31 mouse cellular contexts compared by ENCODE assay signal in genomic region chr5:39613534-39613933, GRCm38 (mm10).
"Had no signal": no experiment of that assay in that cellular context is flagged by ENCODE, and none has a peak within 500 bp of the region (broad histone marks: within the 10 kb centered on the region; RNA-seq: fewer than 3 reads in every experiment).

No protein-coding gene starts in this region.

- H3K4me2 ChIP-seq: limb, embryonic 12.5 days; limb, embryonic 13.5 days; limb, embryonic 15.5 days; liver, embryonic 11.5 days; liver, embryonic 12.5 days; liver, embryonic 13.5 days; liver, embryonic 15.5 days; lung, embryonic 14.5 days; lung, embryonic 15.5 days; midbrain, embryonic 12.5 days; midbrain, embryonic 13.5 days; midbrain, embryonic 15.5 days; neural tube, embryonic 12.5 days had no signal

- H3K27me3 ChIP-seq: limb, embryonic 12.5 days; limb, embryonic 13.5 days; limb, embryonic 15.5 days; liver, embryonic 12.5 days; liver, embryonic 13.5 days; liver, embryonic 15.5 days; lung, embryonic 15.5 days; megakaryocyte, embryonic 14.5 days; midbrain, embryonic 12.5 days; midbrain, embryonic 13.5 days; midbrain, embryonic 15.5 days; neural tube, embryonic 12.5 days had no signal

- H3K4me3 ChIP-seq: limb, embryonic 10.5 days; limb, embryonic 12.5 days; limb, embryonic 13.5 days; limb, embryonic 15.5 days; liver, embryonic 12.5 days; liver, embryonic 13.5 days; liver, embryonic 15.5 days; lung, embryonic 15.5 days; megakaryocyte, embryonic 14.5 days; midbrain, embryonic 10.5 days; midbrain, embryonic 12.5 days; midbrain, embryonic 13.5 days; midbrain, embryonic 15.5 days; myocyte; neural tube, embryonic 12.5 days had no signal

- H3K9me3 ChIP-seq: limb, embryonic 10.5 days; limb, embryonic 12.5 days; limb, embryonic 13.5 days; limb, embryonic 15.5 days; liver, embryonic 12.5 days; liver, embryonic 13.5 days; liver, embryonic 15.5 days; lung, embryonic 15.5 days; midbrain, embryonic 10.5 days; midbrain, embryonic 12.5 days; midbrain, embryonic 13.5 days; midbrain, embryonic 15.5 days; neural tube, embryonic 12.5 days had no signal

- H3K9ac ChIP-seq: limb, embryonic 12.5 days; limb, embryonic 13.5 days; limb, embryonic 15.5 days; liver, embryonic 12.5 days; liver, embryonic 13.5 days; liver, embryonic 14.5 days; liver, embryonic 15.5 days; liver, postnatal 0 days; lung, embryonic 14.5 days; lung, embryonic 15.5 days; midbrain, embryonic 12.5 days; midbrain, embryonic 13.5 days; midbrain, embryonic 15.5 days; neural tube, embryonic 12.5 days had no signal

- H3K4me1 ChIP-seq: limb, embryonic 10.5 days; limb, embryonic 12.5 days; limb, embryonic 13.5 days; limb, embryonic 15.5 days; liver, embryonic 12.5 days; liver, embryonic 13.5 days; liver, embryonic 15.5 days; lung, embryonic 15.5 days; megakaryocyte, embryonic 14.5 days; midbrain, embryonic 10.5 days; midbrain, embryonic 12.5 days; midbrain, embryonic 13.5 days; midbrain, embryonic 15.5 days; neural tube, embryonic 12.5 days had no signal

- ATAC-seq: liver, embryonic 12.5 days; liver, postnatal 0 days; lung, postnatal 0 days; midbrain, embryonic 13.5 days; midbrain, embryonic 15.5 days; midbrain, embryonic 16.5 days had no signal

- DNase-seq: left cerebral cortex, postnatal 4 days; liver; liver, embryonic 13.5 days; liver, postnatal 0 days; lung, adult 18-20 months; lung, adult 2 months; lung, embryonic 14.5 days; lung, postnatal 10 days; lung, postnatal 14 days; lung, postnatal 36 days; lung, postnatal 4 days; midbrain, embryonic 14.5 days had no signal

- H3K27ac ChIP-seq: limb, embryonic 10.5 days; limb, embryonic 12.5 days; limb, embryonic 13.5 days; limb, embryonic 15.5 days; liver, embryonic 12.5 days; liver, embryonic 13.5 days; liver, embryonic 14.5 days; liver, embryonic 15.5 days; lung, embryonic 15.5 days; macrophage; midbrain, embryonic 10.5 days; midbrain, embryonic 12.5 days; midbrain, embryonic 13.5 days; midbrain, embryonic 15.5 days; neural tube, embryonic 12.5 days had no signal

- H3K36me3 ChIP-seq: limb, embryonic 10.5 days; limb, embryonic 12.5 days; limb, embryonic 15.5 days; liver, embryonic 12.5 days; liver, embryonic 13.5 days; liver, embryonic 15.5 days; lung, embryonic 15.5 days; midbrain, embryonic 12.5 days; midbrain, embryonic 15.5 days had no signal
